Mouse (Mus musculus): ENCODE data around the gene Aptx.

The Aptx gene

DNA sequence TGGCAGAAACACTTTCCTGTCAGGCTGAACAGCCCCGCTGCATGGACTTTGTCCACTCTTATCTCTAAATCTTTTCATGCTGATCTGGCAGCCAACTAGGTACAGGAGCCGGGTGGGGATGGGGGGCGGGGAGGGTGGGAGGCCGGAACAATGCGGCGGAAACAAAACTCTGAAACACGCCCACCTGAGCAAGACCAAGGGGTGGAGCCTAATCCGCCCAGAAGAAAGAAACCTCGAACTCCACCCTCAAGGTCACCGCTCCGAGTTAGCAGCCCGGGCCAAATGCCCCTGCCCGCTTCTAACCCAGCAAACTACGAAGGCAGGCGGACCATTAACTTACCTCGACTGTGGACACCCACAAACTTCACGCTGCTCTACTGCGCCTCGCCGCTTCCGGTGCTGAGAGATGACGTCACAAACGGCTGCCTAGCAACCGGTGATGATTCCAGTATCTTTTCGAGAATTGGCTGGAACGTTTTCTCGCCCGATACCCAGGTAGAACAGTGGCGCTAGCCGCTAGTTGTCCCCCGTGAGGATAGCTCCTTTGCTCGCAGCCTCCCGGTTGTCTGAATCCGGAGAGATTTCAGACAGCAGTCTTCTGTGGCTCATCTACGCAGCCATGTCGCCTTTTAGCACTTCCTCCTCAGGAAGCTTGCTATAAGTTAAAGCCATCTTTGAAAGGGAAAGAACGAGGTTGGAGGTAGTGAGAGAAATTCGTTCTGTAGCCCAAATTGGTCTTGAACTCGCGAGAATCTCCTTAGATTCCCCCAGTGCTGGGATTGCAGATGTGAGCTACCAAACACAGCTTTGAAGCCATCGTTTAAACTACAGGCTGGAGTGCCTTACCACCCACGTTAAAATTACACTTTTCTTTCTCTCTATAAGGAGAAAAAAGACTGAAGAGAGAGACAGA, at the start of gene Aptx:
Gene Aptx (minus strand): TSS at position 398 of the 913 bp plus-strand sequence.
- DNase-seq (ENCODE audit: low read depth, low spot score), result peak; percentile 93

DNA sequence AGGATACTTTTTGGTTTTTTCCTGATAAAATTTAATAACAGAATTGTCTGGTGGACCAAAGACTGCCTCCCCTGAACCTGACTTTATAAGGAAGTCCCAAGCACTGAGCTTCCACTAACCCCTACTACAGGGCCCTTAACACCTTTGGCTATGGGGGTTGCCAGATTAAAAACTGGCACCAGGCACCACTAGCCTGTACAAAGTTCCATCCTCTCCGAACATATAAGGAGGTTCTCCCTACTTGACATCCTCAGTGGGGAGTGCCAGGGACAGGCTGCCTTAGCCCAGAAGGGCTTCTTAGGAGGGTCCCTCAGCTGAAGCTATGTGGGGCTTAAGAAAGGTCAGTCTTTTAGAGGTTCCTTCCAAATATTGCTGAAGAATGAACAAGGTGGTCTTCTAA, 32.4 kb upstream of the Aptx start:
- DNase-seq (ENCODE audit: low read depth, low spot score), result no peak

DNA sequence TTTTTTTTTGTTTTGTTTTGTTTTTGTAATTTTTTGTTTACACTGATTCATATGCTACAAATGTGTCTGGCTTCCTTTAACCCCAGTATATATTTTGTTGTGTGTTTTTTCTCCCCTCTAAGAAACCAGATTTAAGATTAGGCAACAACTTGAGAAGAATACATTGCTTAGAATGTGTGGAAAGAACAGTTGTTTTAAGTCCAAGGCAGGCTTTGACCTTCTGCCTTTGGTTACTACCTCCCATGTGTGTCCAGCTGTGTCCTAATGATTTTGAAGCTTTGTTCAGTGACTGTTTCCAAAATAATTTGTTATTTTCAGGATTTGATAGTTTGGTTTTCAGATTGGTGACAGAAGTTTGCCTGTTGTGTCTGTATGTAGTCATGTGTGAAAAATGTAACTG, 28.3 kb upstream of the Aptx start:
- DNase-seq (ENCODE audit: low read depth, low spot score), result no peak

DNA sequence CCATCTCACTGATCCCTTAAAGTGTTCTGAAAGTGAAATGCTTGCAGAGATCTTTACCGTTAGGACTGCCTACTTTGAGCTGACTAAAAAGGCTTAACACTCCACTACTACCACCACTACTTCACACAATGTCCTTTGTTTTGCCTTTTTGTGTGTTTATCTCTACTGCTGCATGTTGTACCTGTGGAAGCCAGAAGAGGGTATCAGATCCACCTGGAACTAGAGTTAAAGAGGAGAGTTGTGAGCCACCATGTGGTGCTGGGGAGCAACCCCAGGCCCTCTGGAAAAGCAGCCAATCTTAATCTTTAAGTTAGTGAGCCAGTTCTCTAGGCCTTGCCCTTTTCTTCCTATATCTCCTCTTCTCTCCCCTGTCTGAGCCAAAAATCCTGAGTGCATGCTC, 24.3 kb upstream of the Aptx start:
- DNase-seq (ENCODE audit: low read depth, low spot score), result no peak

DNA sequence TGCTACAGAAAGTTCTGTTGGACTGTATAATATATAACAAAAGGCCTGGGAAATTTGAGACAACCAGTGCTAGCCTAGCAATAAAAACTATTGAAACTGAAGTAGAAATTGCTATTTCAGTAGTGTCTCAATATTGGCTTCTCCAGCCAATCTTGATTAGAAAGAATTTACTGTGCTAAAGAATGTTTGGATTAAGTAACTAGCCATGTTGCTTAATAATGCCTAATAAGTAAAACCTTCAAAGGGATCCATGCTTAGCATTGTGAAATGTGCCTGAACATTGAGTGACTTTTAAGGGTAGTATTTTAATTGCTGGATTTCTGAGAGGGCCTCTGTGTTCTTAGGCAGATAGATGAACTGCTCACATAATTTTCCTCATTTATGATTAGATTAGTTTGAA, 22.6 kb upstream of the Aptx start:
- no peak for DNase-seq (ENCODE audit: low read depth, low spot score)

DNA sequence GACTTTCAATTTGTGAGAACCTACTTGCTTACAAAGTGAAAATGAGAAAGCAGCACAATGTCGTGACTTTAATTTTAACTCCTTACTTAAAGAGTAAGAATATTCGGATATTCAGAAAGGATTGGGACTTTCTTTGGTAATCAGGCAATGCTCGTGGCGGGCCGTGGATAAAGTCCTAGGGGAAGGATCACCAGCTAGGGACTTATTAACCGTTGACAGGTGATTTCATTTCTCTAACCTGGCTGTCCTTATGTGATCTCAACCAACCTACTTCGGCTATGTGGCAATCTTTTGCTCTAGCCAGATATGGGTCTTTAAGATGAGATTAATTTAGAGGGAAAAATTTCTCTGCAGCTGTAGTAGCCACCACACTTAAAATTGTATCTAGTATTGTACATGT, 22.1 kb upstream of the Aptx start:
- DNase-seq (ENCODE audit: low read depth, low spot score), result no peak

DNA sequence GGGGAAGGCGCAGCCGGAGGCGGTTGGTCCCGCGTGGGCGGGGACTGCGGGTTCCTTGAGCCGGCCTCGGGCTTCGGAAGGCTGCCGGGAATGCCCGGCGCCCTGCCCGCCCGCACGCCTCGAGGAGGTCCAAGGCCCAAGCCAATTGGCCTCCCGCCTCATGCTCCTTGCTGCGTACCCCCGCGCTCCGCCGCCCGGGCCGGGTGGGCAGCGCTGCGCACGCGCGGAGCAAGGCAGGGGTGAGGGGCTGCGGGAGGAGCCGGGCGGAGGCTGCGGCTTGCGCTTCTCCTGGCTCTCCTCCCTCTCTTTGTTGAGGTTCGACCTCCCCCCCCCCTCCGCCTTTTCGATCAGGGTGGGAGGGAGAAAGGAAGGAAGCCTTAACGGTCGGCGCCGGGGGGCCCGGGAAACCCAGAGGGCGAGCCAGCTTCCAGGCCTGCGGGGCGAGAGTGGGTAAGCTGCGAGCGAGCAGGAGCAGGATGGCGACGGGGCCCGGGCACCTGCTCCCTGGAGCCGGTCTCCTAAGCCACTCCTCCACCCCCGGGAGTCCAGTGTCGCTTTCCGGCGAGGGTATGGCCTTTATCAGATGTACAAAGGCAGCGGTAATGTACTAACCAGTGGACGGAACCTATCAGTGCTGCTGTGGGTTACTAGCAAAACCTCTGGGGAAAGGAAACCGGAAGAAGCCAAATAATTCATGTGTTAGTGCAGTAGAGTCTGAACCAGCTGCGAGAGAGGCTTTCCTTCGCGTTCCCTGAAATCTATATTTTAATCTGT, 19.9 kb upstream of the Aptx start:
- peak; percentile 74 for DNase-seq (ENCODE audit: low read depth, low spot score)

DNA sequence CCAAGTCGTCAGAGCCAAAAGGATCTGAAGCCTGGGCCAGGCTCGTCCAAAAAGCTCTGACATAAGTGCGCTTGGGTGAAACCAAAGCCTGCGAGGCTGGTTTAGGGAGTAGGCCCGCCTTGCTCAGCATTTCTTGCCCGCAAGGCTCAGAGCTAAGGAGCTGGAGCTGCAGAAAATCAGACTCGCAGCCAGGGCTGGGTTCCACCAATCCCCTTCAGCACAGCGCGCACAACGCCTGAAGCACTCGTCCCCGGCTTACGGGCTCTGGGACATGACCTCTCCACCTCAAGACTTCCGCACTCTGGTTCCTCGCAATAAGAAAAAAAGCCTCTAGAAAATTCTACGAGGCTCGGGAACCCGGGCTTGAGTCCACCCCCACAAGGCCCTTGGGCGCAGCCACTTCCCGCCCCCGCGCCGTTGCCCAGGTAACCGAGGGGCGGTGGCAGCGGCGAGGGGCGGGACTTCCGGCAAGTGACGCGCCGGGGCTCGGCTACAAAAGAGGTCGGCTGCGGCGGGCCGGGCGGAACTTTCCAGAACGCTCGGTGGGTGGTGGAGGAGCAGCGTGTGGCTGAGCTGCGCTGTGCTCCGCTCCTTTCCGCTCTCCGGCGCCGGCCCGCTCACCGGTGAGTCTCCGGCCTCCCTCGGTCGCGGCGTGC, 19.1 kb upstream of the Aptx start, which contains the start of gene Dnaja1:
Gene Dnaja1 (plus strand): TSS at position 140 of the 656 bp plus-strand sequence.
- DNase-seq (ENCODE audit: low read depth, low spot score), result peak; percentile 86

DNA sequence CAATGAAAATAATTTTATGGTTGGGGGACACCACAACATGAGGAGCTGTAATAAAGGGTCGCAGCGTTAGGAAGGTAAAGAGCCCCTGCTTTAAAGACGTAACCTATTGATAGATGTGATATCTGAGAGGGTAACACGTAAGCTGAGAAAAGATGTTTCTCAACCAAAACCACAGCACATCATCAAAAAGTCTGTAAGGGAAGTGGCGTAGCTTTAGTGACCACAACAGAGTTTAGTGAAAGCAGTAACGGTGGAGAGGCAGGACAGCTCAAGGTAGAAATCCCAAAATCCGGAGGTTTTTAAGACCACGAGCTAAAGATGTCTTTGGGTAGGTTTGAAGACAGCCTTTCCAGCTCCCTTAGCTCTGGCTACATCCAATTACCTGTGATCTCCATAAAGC, 17.9 kb upstream of the Aptx start:
- DNase-seq (ENCODE audit: low read depth, low spot score), result no peak

DNA sequence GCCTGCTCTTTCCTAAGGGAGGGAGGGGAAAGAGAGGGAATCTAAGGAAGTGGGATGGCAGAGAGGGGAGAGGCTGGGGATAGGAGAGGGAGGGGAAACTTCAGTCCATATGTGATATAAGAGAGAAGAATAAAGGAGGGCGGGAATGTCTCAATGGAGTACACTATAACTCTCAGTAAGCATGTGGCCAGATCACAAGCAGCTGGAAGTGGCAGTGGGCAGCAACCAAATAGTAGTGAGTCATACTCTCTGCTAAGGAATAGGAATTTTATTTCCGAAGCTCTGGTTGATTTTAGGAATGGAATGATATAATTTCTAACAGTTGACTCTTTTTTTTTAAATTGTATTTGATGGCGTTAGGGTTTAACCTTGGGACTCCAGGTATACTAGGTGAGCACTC, 14.1 kb upstream of the Aptx start:
- DNase-seq (ENCODE audit: low read depth, low spot score), result no peak

DNA sequence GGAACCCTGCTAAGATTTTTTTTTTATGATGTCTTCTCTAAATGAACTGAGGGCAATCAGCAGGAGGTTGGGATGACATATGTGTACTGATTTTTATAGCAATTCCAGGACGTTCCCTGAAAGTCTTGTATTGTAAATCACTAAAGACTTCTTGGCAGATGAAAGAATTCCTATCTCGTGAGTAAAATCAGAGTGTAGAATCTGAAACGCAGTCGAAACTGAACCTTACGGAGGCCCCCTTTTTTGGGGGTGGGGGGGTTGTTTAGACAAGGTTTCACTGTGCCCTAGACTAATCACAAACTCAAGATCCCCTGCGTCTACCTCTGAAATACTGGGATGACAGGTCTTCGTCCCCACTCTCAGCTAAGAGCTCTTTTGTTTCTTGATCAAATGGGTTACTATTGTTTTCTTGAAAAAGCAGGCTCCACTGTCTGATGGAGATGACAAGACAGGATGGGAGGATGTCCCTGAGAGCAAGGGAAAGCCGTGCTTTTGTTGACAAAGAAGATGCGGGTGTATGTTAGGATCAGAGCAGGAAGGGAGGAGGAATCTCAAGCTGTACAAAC, 799 bp upstream of the Aptx start:
- DNase-seq (ENCODE audit: low read depth, low spot score), result no peak

DNA sequence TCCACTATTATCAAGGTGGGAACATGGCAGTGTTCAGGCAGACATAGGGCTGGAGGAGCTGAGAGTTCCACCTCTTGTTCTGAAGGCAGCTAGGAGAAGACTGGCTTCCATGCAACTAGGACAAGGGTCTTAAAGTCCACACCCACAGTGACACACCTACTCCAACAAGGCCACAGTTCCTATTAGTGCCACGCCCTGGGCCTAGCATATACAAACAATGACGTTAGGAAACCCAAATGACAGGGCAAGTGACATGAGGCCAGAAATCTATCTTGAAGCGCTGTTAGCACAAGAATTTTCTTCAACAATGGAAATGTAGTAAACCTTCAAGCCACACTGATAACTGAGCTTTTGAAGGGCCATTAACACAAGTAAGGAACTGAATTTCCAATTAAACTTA, 1.2 kb downstream of the Aptx start:
- DNase-seq (ENCODE audit: low read depth, low spot score), result no peak

DNA sequence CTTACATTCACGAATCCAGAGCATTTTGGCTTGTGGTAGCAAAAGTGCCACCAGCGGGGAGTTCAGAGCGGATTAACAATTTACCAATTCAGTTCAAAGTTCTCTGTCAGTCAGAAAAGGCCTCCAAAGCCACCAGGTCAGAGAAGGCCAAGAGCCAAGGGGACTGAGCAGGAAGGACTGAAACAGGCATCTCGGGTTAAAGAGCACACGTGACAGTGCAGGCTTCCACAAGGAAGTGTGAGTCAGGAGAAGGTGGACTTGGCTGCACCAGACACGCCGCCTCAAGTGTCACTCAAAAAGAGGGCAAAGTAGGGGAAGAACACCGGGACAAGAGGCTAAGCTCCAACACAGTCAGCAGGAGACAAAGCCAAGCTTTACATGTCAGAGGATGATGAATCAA, 2.8 kb downstream of the Aptx start:
- no peak for DNase-seq (ENCODE audit: low read depth, low spot score)

DNA sequence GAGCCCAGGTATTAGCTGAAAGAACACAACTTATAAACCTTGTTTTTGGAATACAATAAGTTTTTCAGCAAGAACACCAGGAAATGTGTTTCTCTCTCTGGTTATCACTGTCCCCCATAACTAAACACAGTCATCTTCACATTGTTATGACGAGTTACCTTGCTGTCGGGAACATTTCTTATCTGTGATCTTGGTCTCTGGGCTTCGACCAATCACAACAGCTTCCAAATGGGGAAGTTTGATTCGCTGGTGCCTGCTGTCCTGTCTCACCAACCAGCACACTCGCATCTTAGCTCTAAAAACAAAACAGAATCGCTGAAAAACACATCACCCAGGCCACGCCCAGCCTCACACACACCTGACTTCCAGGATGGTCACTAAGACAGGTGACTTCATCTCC, 5.9 kb downstream of the Aptx start:
- DNase-seq (ENCODE audit: low read depth, low spot score), result no peak

DNA sequence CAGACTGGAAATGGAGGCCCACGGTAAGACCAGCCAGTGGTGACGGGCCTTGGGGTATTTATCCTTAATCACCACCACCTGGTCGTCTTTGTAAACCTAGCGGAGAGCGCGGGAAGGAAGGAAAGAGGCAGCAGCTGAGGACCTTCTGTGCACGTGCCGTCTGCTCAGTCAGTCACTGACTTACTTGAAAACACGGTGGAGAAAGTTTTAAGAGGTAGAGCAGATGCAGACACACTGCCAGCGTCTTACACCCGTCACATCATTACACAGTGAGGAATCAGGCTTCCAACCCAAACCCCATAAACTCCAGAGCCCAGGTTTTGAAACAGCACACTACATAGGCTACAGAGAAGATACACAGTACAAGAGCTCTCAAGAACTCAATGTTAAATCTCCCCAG, 11.9 kb downstream of the Aptx start:
- no peak for DNase-seq (ENCODE audit: low read depth, low spot score)

DNA sequence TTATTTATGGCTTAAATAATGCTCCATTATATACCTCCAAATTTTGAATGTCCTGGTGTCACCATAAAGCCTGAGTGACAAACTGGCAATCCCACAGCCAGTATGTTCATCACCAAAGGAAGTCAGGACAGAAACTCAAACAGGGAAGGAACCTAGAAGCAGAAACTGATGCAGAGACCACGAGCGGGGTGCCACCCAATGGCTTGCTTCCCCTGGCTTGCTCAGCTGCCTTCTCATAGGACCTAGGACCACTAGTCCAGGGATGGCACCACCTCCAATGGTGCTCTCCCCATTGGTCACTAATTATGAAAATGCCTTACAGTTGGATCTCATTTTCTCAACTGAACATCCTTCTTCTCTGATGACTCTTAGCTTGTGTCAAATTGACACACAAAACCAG, 19.7 kb downstream of the Aptx start:
- no peak for DNase-seq (ENCODE audit: low read depth, low spot score)

DNA sequence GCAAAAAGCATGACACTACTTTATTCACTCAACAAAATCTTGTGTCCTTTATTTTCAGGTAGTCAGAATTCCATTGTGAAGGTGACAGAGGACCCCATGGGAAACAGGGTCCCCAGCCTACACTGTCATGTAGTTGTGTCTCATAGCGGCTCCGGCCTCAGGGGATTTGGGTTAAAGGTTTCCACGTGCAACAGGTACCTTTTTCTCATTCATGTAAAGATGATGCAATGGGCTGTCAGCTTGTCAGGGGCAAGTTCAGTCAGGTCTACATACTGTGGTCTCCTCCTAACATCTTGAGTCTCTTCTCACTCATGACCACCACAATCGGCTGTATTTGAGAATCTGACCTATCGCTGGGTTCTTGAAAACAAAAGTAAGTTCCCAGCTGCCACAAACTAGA, 20.6 kb downstream of the Aptx start:
- no peak for DNase-seq (ENCODE audit: low read depth, low spot score)

DNA sequence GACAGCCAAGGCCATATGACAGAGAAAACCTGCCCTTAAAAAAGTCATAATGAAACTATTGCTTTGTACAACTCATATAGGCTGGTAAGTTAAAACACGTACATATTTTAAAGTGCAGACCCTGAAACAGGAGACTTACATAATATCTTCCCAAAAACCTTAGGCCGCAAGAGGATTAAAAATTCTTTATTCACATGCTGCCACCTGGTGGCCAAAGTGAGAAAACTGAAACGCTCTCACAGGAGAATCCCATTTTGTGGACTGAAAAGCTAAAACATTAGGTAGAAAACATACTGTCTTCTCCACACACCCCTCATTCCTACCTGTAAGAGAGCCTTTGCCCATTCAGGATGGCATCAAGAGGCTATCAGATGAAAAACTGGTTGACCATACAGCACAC, 21.1 kb downstream of the Aptx start:
- DNase-seq (ENCODE audit: low read depth, low spot score), result peak; percentile 37

DNA sequence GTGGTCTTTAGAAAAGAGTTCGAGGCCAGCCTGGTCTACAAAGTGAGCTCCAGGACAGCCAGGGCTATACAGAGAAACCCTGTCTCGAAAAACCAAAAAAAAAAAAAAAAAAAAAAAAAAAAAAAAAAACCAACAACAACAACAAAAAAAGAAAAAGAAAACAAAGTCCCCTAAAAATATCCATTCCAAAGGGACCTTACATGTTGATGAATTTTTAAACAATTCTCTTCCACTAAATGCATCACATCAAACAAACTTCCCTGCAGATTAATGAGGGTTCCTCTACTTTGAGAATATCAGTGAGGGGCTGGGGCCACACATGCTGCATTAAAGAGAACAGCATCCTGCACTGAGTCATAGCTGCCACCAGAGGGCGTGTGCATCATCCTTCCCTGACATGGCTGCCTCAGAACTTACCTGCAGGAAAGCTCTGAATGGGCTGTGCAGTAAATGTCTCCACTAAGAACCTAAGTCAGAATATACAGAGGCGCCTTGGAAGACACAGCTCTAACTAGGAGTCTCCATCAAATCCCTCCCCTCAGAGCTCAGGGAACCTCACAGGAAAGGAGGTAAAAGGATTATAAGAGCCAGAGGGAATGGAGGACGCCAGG, 22.6 kb downstream of the Aptx start:
- DNase-seq (ENCODE audit: low read depth, low spot score), result no peak

DNA sequence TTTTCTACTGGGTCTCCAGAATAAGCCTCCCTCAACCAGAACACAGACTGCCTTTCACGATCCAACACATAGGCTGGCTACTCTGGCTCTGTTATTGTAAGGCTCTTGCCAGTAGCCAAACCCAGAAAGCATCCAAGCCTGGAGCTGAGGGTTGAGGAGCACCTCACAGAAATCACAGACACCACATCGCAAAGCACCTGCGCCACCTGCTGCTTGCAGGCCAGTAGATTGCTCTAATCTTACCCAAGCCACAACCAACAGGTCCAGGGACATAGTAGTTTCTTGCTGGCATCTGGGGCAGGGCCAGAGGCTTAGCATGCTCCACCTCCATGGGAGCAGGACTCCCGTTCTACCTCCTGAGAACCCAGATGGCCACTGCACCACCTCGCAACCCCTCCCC, 25.9 kb downstream of the Aptx start:
- DNase-seq (ENCODE audit: low read depth, low spot score), result peak; percentile 16

DNA sequence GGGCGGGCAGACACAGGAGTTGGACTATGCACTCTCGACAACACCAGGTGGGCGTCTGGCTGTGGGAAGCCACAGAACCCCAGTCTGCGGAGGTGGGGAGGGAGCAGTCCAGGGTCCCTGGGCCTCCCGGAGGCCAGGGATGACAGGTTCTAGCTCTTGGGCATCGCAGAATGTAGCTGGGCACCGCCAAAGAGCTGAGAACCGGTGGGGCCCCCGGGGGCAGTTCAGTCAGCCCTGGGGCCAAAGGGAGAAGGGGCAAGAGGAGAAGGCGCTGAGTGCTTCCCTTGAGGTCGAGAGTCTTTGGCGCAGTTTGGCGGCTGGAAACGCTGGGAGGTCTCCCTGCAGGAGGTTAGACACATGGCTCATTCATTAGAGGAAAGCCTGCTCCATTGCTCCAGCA, 26.7 kb downstream of the Aptx start:
- DNase-seq (ENCODE audit: low read depth, low spot score), result no peak

DNA sequence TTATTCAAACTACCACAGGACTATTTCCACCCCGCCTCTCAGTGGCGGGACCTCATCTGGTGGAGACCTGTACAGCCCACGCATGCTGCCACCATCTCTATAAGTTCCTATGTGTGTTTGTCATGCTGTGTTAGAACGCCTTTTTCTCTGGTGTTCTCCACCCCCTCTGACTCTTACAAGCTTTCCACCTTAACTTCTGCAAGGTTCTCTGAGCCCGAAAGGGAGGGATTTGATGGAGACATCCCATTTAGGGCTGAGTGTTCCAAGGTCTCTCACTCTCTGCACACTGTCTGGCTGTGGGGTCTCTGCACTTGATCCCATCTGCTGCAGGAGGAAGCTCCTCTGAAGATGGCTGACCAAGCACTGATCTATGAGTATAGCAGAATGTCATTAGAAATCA, 29.5 kb downstream of the Aptx start:
- DNase-seq (ENCODE audit: low read depth, low spot score), result no peak

Data from brain, embryonic 18.5 days (tissue).